Mouse (Mus musculus) hematopoietic stem cell, adult 5-6 weeks (primary cell): ENCODE results near the gene Ppm1f. TPM values are rescaled to one million over a fixed set of nuclear protein-coding genes. Genes with fewer than 3 reads are reported as not detected.
"Not testable (repeated sequence)": the region's sequence is repeated elsewhere in the genome, so short reads cannot be mapped to it uniquely, and the experiment has no call there.

Source experiments
- ATAC-seq, 2 experiments: fragments of 125-278 bp in 1 of 2; replicated peaks in 1 of 2; 2 replicates each; pipeline ENCODE4 v1.8.0; 2016 to 2017; ENCODE audit warnings: inconsistent platforms in 2 of 2, mild to moderate bottlenecking in 2 of 2, moderate number of reproducible peaks in 2 of 2, low read depth in 1 of 2, moderate TSS enrichment in 1 of 2; ENCODE audit not compliant: low FRiP score in 2 of 2, poor library complexity in 2 of 2, severe bottlenecking in 2 of 2, insufficient read depth in 1 of 2, low TSS enrichment in 1 of 2
- total RNA-seq: library from RNA; stranded (forward); fragments of 172-1452, 232-1000 nt; gene quantifications from 2 replicates; pipeline ENCODE4 v1.2.3, GENCODE M21; 2017

Gene Ppm1f
- total RNA-seq, 1 experiment from 2014 or later = 24.6 TPM

- 0 out of 4 replicates have a peak, but pooled peaks of 1 of the 2 experiments have one; percentile 1 for ATAC-seq
Observed at GRCm38 (mm10) chr16:16897056-16897584, 851 bp downstream of the Ppm1f start.

GRCm38 (mm10) chr16:16902329-16902728 is 6.1 kb downstream of the Ppm1f start:
- ATAC-seq = peak; percentile 68 to 76; a peak in 3 of 4 replicates

- ATAC-seq = no peak
Observed at GRCm38 (mm10) chr16:16903188-16903587, 6.9 kb downstream of the Ppm1f start.

- ATAC-seq = no peak
Observed at GRCm38 (mm10) chr16:16907799-16908198, 11.5 kb downstream of the Ppm1f start.

- ATAC-seq = peak; percentile 84 to 91
Observed at GRCm38 (mm10) chr16:16911641-16912597, 15.7 kb downstream of the Ppm1f start.

- ATAC-seq = no peak
Observed at GRCm38 (mm10) chr16:16913440-16913839, 17.2 kb downstream of the Ppm1f start.

- ATAC-seq = no peak
Observed at GRCm38 (mm10) chr16:16918441-16919117, 22.3 kb downstream of the Ppm1f start.

GRCm38 (mm10) chr16:16921021-16921435 is 24.8 kb downstream of the Ppm1f start:
- peak; percentile 85 to 86 for ATAC-seq

- no peak for ATAC-seq
Observed at GRCm38 (mm10) chr16:16924481-16924880, 28.2 kb downstream of the Ppm1f start.

GRCm38 (mm10) chr16:16926536-16926935 is 30.3 kb downstream of the Ppm1f start:
- no peak for ATAC-seq

GRCm38 (mm10) chr16:16928908-16929307 is 32.6 kb downstream of the Ppm1f start:
- ATAC-seq = not testable (repeated sequence)

- no peak for ATAC-seq
Observed at GRCm38 (mm10) chr16:16930326-16930725, 34.1 kb downstream of the Ppm1f start.

GRCm38 (mm10) chr16:16930810-16931296 is 34.6 kb downstream of the Ppm1f start:
- ATAC-seq = no peak

GRCm38 (mm10) chr16:16939543-16939942 is 43.3 kb downstream of the Ppm1f start:
- ATAC-seq = no peak

GRCm38 (mm10) chr16:16941078-16941477 is 44.8 kb downstream of the Ppm1f start:
- ATAC-seq = no peak

- no peak for ATAC-seq
Observed at GRCm38 (mm10) chr16:16958575-16958974, 62.3 kb downstream of the Ppm1f start.

GRCm38 (mm10) chr16:16959907-16960306 is 63.6 kb downstream of the Ppm1f start:
- no peak for ATAC-seq

- no peak for ATAC-seq
Observed at GRCm38 (mm10) chr16:16965149-16965548, 68.9 kb downstream of the Ppm1f start.
